Mouse (Mus musculus) liver, embryonic 12.5 days (tissue): Measurements from ENCODE around the gene Gm49450. TPM values are rescaled to one million over a fixed set of nuclear protein-coding genes. Genes with fewer than 3 reads are reported as not detected.
A peak's percentile ranks its signal among the peaks of the same experiment; 100 is the strongest.
"Not testable (repeated sequence)": the region's sequence is repeated elsewhere in the genome, so short reads cannot be mapped to it uniquely, and the experiment has no call there.

ENCODE experiments used
- ATAC-seq: fragments of 200-750 bp; cut with Nextera tagmentation; 2 replicates; pipeline ENCODE4 v1.8.0; 2017; ENCODE audit warnings: moderate number of reproducible peaks, mild to moderate bottlenecking, moderate library complexity
- H3K27ac ChIP-seq: fragments of 300-500 bp; sonication (generic); 2 replicates; pipeline ENCODE4 v1.5.1; 2016; ENCODE audit warnings: mild to moderate bottlenecking
- H3K27me3 ChIP-seq: fragments of 300-500 bp; sonication (generic); replicated peaks from 2 replicates; pipeline ENCODE4 v1.6.1; 2016; ENCODE audit warnings: mild to moderate bottlenecking, moderate library complexity
- H3K36me3 ChIP-seq: fragments of 300-500 bp; sonication (generic); 2 replicates; pipeline ENCODE4 v1.6.1; 2016; ENCODE audit warnings: mild to moderate bottlenecking, moderate library complexity
- H3K4me1 ChIP-seq: fragments of 300-500 bp; sonication (generic); 2 replicates; pipeline ENCODE4 v1.6.1; 2016
- H3K4me2 ChIP-seq: fragments of 300-500 bp; sonication (generic); 2 replicates; pipeline ENCODE4 v1.6.1; 2016; ENCODE audit warnings: mild to moderate bottlenecking, moderate library complexity
- H3K4me3 ChIP-seq: fragments of 300-500 bp; sonication (generic); 2 replicates; pipeline ENCODE4 v1.5.1; 2016; ENCODE audit warnings: mild to moderate bottlenecking, moderate library complexity
- H3K9ac ChIP-seq: fragments of 300-500 bp; sonication (generic); 2 replicates; pipeline ENCODE4 v1.6.1; 2016; ENCODE audit warnings: mild to moderate bottlenecking, moderate library complexity
- H3K9me3 ChIP-seq: fragments of 300-500 bp; sonication (generic); replicated peaks from 2 replicates; pipeline ENCODE4 v1.6.1; 2016; ENCODE audit warnings: mild to moderate bottlenecking, moderate library complexity
- WGBS: fragments of 180-500 bp; shearing (Covaris S2); methylation state at CpG from one replicate; pipeline ENCODE4 v1.1.7; 2016; ENCODE audit not compliant: insufficient replicate concordance; 5-methylcytosine and 5-hydroxymethylcytosine counted together
- polyA plus RNA-seq: library from polyadenylated mRNA; unstranded; fragments of >200 nt; fragmentation: Nextera tagmentation; extraction: Ambion mirVana; gene quantifications from 2 replicates; pipeline ENCODE4 v1.2.1, GENCODE M21; 2016

Gene Gm49450
- polyA plus RNA-seq, 1 experiment from 2014 or later: not detected

- H3K9me3 ChIP-seq, H3K27ac ChIP-seq, ATAC-seq, H3K36me3 ChIP-seq: not testable (repeated sequence)
- Histone ChIP-seq H3K27me3 (peaks cover 19% of the 10 kb centered on the region), H3K4me1 (peaks cover 25% of the 10 kb centered on the region), H3K9ac (0 out of 2 replicates have a peak overlapping the region, but pooled peaks have one; percentile 48), H3K4me3 (peak overlapping the region; percentile 29), H3K4me2 (peak overlapping the region; percentile 86)
- 82% methylated on average over 11 of the region's 15 CpGs for WGBS
Measured at GRCm38 (mm10) chr15:98951122-98952062, 2.0 kb downstream of the Gm49450 start.

GRCm38 (mm10) chr15:98949607-98949892 is 3.8 kb downstream of the Gm49450 start:
- Histone ChIP-seq H3K4me2 (no peak overlapping the region), H3K9ac (no peak overlapping the region), H3K9me3 (no peaks in the 10 kb centered on the region), H3K4me1 (peaks cover 22% of the 10 kb centered on the region), H3K36me3 (peaks cover 3% of the 10 kb centered on the region; the same call in 1 of the 2 replicates), H3K4me3 (no peak overlapping the region), H3K27ac (no peak overlapping the region), H3K27me3 (peaks cover 13% of the 10 kb centered on the region)
- 62% methylated on average over 3 of the region's 3 CpGs for whole genome bisulfite sequencing
- no peak for ATAC-seq

GRCm38 (mm10) chr15:98948857-98949606 is 4.3 kb downstream of the Gm49450 start:
- Histone ChIP-seq H3K36me3 (peaks cover 3% of the 10 kb centered on the region; the same call in 1 of the 2 replicates), H3K27ac (no peak overlapping the region), H3K9ac (no peak overlapping the region), H3K4me3 (no peak overlapping the region), H3K4me2 (no peak overlapping the region), H3K27me3 (peaks cover 9% of the 10 kb centered on the region), H3K9me3 (no peaks in the 10 kb centered on the region), H3K4me1 (peaks cover 19% of the 10 kb centered on the region)
- ATAC-seq: no peak
- 81% methylated on average over 6 of the region's 6 CpGs for WGBS

GRCm38 (mm10) chr15:98948382-98948781 is 5.0 kb downstream of the Gm49450 start:
- ATAC-seq: no peak

GRCm38 (mm10) chr15:98947884-98948283 is 5.5 kb downstream of the Gm49450 start:
- peaks cover 10% of the 10 kb centered on the region for H3K4me1 ChIP-seq
- no peak overlapping the region for H3K27ac ChIP-seq
- no peaks in the 10 kb centered on the region for H3K27me3 ChIP-seq
- 54% methylated on average over 3 of the region's 3 CpGs for WGBS
- H3K4me2 ChIP-seq: no peak overlapping the region
- ATAC-seq: no peak
- H3K4me3 ChIP-seq: no peak overlapping the region
- H3K36me3 ChIP-seq: peaks cover 3% of the 10 kb centered on the region; the same call in 1 of the 2 replicates
- H3K9ac ChIP-seq: no peak overlapping the region
- H3K9me3 ChIP-seq: no peaks in the 10 kb centered on the region

More at GRCm38 (mm10) chr15:98948382-98948781, 5.0 kb downstream of the Gm49450 start:
- Histone ChIP-seq H3K27ac (no peak overlapping the region), H3K36me3 (peaks cover 3% of the 10 kb centered on the region; the same call in 1 of the 2 replicates), H3K9me3 (no peaks in the 10 kb centered on the region), H3K27me3 (peaks cover 3% of the 10 kb centered on the region), H3K9ac (no peak overlapping the region), H3K4me2 (no peak overlapping the region), H3K4me1 (peaks cover 13% of the 10 kb centered on the region), H3K4me3 (no peak overlapping the region)

DNA sequence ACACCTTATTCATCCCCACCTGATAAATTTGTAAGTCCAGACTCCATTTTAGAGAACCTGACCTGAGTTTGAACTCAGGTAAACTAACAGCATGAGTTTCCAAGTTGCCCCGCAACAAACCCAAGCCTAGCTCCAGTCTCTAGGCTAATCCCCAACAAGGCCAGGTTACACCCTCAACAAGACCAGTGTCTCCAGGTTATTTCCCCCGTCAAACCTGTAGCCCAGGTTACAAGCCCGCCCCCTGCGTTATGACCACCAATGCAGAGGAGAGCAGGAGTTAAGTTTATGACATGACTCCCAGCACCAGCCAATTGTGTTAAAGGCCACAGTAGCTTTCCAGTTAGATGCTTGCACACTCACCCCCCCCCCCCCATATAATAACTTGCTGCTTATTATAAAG is 10.2 kb downstream of the Gm49450 start:
- 77% methylated on average over 4 of the region's 4 CpGs for WGBS
- Histone ChIP-seq H3K4me1 (peaks cover 5% of the 10 kb centered on the region), H3K4me3 (no peak overlapping the region), H3K9ac (no peak overlapping the region), H3K9me3 (no peaks in the 10 kb centered on the region), H3K27ac (no peak overlapping the region), H3K36me3 (no peaks in the 10 kb centered on the region), H3K27me3 (no peaks in the 10 kb centered on the region), H3K4me2 (no peak overlapping the region)
- no peak for ATAC-seq

GRCm38 (mm10) chr15:98942081-98942480 is 11.3 kb downstream of the Gm49450 start:
- Histone ChIP-seq H3K9ac (no peak overlapping the region), H3K4me2 (no peak overlapping the region), H3K27ac (no peak overlapping the region), H3K36me3 (no peaks in the 10 kb centered on the region), H3K9me3 (no peaks in the 10 kb centered on the region), H3K4me1 (peaks cover 7% of the 10 kb centered on the region), H3K4me3 (no peak overlapping the region), H3K27me3 (no peaks in the 10 kb centered on the region)
- WGBS: 78% methylated on average over 4 of the region's 4 CpGs
- no peak for ATAC-seq

GRCm38 (mm10) chr15:98941539-98941938 is 11.8 kb downstream of the Gm49450 start:
- no peak for ATAC-seq
- 64% methylated on average over 2 of the region's 2 CpGs for WGBS
- Histone ChIP-seq H3K27ac (no peak overlapping the region), H3K4me3 (no peak overlapping the region), H3K36me3 (no peaks in the 10 kb centered on the region), H3K4me1 (peaks cover 11% of the 10 kb centered on the region), H3K9ac (no peak overlapping the region), H3K27me3 (no peaks in the 10 kb centered on the region), H3K4me2 (no peak overlapping the region), H3K9me3 (no peaks in the 10 kb centered on the region)

DNA sequence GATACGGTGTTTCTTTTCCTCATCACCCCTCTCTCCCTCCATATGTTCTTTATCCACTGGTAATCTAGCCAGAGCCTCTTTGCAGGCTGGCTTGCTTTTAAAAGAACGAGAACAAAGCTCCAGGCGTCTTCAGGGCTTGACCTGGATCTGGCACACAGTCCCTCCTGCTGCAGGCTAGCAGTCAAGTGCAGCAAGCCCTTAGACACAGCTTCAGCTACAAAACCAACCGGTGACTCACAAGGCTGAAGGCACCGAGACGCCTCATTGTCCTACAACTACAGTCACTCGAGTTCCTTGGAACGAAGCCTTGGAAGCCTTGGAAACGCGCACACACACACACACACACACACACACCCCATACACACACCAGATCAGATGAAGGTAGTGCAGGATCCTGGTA is 12.5 kb downstream of the Gm49450 start:
- Histone ChIP-seq H3K9me3 (no peaks in the 10 kb centered on the region), H3K4me1 (peaks cover 17% of the 10 kb centered on the region), H3K4me3 (no peak overlapping the region), H3K27me3 (no peaks in the 10 kb centered on the region), H3K27ac (no peak overlapping the region), H3K36me3 (no peaks in the 10 kb centered on the region), H3K9ac (no peak overlapping the region), H3K4me2 (no peak overlapping the region)
- no peak for ATAC-seq
- whole genome bisulfite sequencing: 77% methylated on average over 10 of the region's 10 CpGs

GRCm38 (mm10) chr15:98934217-98934839 is 19.0 kb downstream of the Gm49450 start, which contains the start of gene Tuba1b:
Gene Tuba1b (minus strand): TSS chr15:98934565.
- Histone ChIP-seq H3K4me1 (peaks cover 39% of the 10 kb centered on the region), H3K9ac (peak within 1 kb of the TSS; percentile 89), H3K36me3 (peaks cover 25% of the 10 kb centered on the region), H3K4me2 (peak within 1 kb of the TSS; percentile 92), H3K4me3 (peak within 1 kb of the TSS; percentile 76), H3K9me3 (no peaks in the 10 kb centered on the region), H3K27me3 (no peaks in the 10 kb centered on the region), H3K27ac (peak within 1 kb of the TSS; percentile 96)
- peak; percentile 94 for ATAC-seq
- WGBS: under 1% methylated on average over 56 of the region's 58 CpGs

GRCm38 (mm10) chr15:98933833-98934216 is 19.5 kb downstream of the Gm49450 start:
- H3K4me2 ChIP-seq: peak overlapping the region; percentile 92
- peak overlapping the region; percentile 76 for H3K4me3 ChIP-seq
- peaks cover 43% of the 10 kb centered on the region for H3K4me1 ChIP-seq
- under 1% methylated on average over 35 of the region's 35 CpGs for WGBS
- peak overlapping the region; percentile 89 for H3K9ac ChIP-seq
- peak overlapping the region; percentile 96 for H3K27ac ChIP-seq
- no peaks in the 10 kb centered on the region for H3K9me3 ChIP-seq
- peaks cover 25% of the 10 kb centered on the region for H3K36me3 ChIP-seq
- H3K27me3 ChIP-seq: no peaks in the 10 kb centered on the region
- ATAC-seq: peak; percentile 72
